Mouse (Mus musculus) erythroblast, embryonic 14.5 days (primary cell): Measurements from ENCODE around the gene Alkbh3.

Experiments used
- GATA1 ChIP-seq: IDR thresholded peaks from 2 replicates; pipeline ENCODE4 v1.6.1; 2012; ENCODE audit warnings: low read length, inconsistent platforms, mixed read lengths
- TAL1 ChIP-seq: IDR thresholded peaks from 3 replicates; pipeline ENCODE4 v1.6.1; 2012; ENCODE audit warnings: low read length, inconsistent platforms, mixed read lengths

- TF ChIP-seq GATA1 (no peak), TAL1 (no peak)
These were observed 31.9 kb upstream of the Alkbh3 start for GRCm38 (mm10) chr2:94042461-94042860.
